Mouse (Mus musculus) lung, adult 2 months (tissue): ENCODE measurements around the gene Olfr655. TPM values are rescaled to one million over a fixed set of nuclear protein-coding genes. Genes with fewer than 3 reads are reported as not detected.

ENCODE experiments used
- DNase-seq: peaks from one replicate; pipeline ENCODE4 v3.0.0; 2022
- H3K4me1 ChIP-seq: fragments of 200-500 bp; 2 replicates; pipeline ENCODE4 v1.6.1; 2011; ENCODE audit warnings: low read length; ENCODE audit not compliant: control insufficient read depth, insufficient read depth
- H3K4me3 ChIP-seq: fragments of 200-500 bp; replicated peaks from 2 replicates; pipeline ENCODE3; 2011; ENCODE audit warnings: low read depth, mild to moderate bottlenecking, control low read depth, low read length; ENCODE audit errors: extremely low read depth
- CTCF ChIP-seq: fragments of 200-500 bp; IDR thresholded peaks from 2 replicates; pipeline ENCODE4 v1.5.1; 2011; ENCODE audit warnings: mild to moderate bottlenecking, low read length, control low read depth; ENCODE audit not compliant: insufficient read depth
- POLR2A ChIP-seq: fragments of 200-500 bp; IDR thresholded peaks from 2 replicates; pipeline ENCODE4 v1.6.1; 2011; ENCODE audit warnings: low read depth, mild to moderate bottlenecking, control low read depth, low read length, borderline replicate concordance; ENCODE audit errors: extremely low read depth
- WGBS: fragments of 180-500 bp; shearing (Covaris S2); methylation state at CpG from one replicate; pipeline ENCODE4 v1.1.7; 2018; 5-methylcytosine and 5-hydroxymethylcytosine counted together
- polyA plus RNA-seq: library from polyadenylated mRNA; depleted of rRNA; stranded (reverse); fragments of >200 nt; gene quantifications from 2 replicates; pipeline ENCODE4 v1.2.3, GENCODE M21; 2012; rRNA removed

Olfr655 gene
- polyA plus RNA-seq = not detected in 2 replicates

- no peak for DNase-seq
- no peak for TF ChIP-seq CTCF
- WGBS = 69% methylated on average over 2 of the region's 2 CpGs
- Histone ChIP-seq H3K4me1 (no peaks in the 10 kb centered on the region), H3K4me3 (no peak within 1 kb of the TSS)
Observed at GRCm38 (mm10) chr7:104601679-104602078, at the start of gene Olfr655. Gene Olfr655 (minus strand): TSS chr7:104601779.

DNA sequence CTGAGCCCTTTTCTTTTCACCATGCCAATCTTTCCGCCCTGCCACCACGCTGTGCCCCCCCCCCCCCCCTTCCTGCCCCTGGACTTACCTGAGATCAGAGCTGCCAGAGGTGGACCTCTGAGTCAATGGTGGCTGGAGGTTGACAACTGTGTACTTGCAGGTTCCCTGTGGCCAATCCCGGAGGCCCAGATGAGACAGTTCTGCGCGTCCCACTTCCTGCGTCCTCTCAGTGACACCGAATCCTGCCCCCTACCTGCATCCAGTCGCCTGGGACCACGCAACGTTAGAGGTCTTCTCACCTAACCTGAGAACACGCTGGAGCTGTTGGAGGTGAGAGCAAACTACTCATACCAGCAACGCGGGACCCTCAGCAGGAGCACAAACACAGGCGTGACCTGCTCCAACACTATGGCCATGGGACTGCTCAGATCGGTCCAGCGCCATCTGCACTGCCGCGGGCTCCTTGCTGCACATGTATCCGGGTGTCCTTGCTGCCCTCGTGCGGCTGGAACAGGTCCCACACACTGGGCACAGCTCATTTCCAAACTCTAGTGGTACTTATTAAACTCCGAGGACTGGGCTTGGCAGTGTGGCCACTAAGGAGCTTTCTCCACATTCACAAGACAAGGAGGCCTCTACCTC is 45.4 kb upstream of the Olfr655 start, which contains the start of gene Olfr658:
Gene Olfr658 (minus strand): TSS at position 465 of the 642 bp plus-strand sequence.
- WGBS = 22% methylated on average over 20 of the region's 22 CpGs
- H3K4me1 ChIP-seq = no peaks in the 10 kb centered on the region
- peak; percentile 4 for DNase-seq
- TF ChIP-seq POLR2A (no peak), CTCF (peak; percentile 28; the same call in 1 of the 2 replicates)
- peak within 1 kb of the TSS; percentile 17 for H3K4me3 ChIP-seq

DNA sequence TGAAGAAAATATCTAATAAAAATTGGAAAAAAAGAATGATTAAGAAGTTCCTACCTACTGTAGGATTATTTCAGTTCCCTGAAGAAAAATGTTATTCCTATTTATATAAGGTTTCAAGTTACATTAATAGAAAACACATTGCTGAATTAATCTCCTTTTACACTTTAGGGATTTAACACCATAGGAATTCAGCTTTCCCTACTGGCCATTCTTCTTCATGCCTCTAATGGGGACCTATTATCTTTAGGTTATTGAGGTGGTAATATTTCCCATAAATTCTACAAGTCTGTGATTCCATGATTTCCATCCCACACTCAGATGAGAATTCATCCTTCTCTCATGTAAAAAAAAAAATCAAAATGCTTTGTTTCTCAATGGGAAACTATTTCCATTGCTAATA is 22.9 kb upstream of the Olfr655 start, which contains the start of gene Olfr657:
Gene Olfr657 (plus strand): TSS at position 301 of the 400 bp plus-strand sequence.
- H3K4me1 ChIP-seq = no peaks in the 10 kb centered on the region
- DNase-seq = no peak
- TF ChIP-seq POLR2A (no peak), CTCF (no peak)
- H3K4me3 ChIP-seq = no peak within 1 kb of the TSS

DNA sequence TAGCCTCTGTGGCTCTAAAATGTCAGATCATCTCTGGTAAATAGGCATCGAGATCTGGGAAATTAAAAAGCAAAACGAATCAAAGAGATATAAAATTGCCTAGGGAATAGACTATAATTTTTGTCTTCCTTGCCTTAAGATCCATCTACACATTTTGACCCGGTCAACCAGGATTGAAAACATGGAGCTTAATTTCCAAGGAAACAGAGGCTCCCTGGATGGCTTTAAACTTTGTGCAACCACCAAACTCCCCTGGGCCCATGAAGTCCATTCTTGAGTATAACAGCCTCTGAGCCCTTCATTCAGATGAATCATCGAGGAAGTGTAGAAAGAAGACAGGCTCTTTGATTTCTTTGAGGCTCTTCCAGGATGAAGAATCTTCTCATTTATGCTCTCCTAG is 12.1 kb upstream of the Olfr655 start, which contains the start of gene Olfr656:
Gene Olfr656 (plus strand): TSS at position 301 of the 400 bp plus-strand sequence.
- no peak for DNase-seq
- Histone ChIP-seq H3K4me3 (no peak within 1 kb of the TSS), H3K4me1 (no peaks in the 10 kb centered on the region)
- TF ChIP-seq POLR2A = no peak
- no peak for TF ChIP-seq CTCF
- WGBS = 72% methylated on average over 4 of the region's 4 CpGs

- H3K4me3 ChIP-seq = no peak overlapping the region
- TF ChIP-seq CTCF (no peak), POLR2A (no peak)
- no peaks in the 10 kb centered on the region for H3K4me1 ChIP-seq
- no peak for DNase-seq
Observed at GRCm38 (mm10) chr7:104604727-104605126, 3.1 kb upstream of the Olfr655 start.

DNA sequence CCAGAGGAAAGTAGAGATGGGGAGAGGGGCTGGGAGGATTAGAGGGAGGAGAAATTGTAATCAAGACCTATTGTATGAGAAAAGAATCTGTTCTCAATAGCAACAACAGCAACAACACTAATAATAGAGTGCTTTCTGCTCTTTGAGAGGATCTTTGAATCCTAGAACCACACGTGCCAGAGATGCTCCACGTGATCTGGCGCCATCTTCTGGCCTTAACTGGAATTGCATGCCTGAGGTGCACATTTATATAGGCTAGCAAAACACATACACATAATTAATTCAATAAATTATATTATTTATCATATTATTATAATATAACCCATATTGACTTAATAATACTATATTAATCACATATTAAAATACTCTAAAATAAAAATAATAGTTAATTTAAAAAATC is 1.6 kb upstream of the Olfr655 start:
- Histone ChIP-seq H3K4me1 (no peaks in the 10 kb centered on the region), H3K4me3 (no peak overlapping the region)
- DNase-seq = peak; percentile 5
- 4% methylated on average over 3 of the region's 3 CpGs for WGBS
- no peak for TF ChIP-seq POLR2A
- TF ChIP-seq CTCF = peak; percentile 78

- WGBS = 74% methylated on average over 5 of the region's 5 CpGs
- no peaks in the 10 kb centered on the region for H3K4me1 ChIP-seq
- H3K4me3 ChIP-seq = no peak overlapping the region
- DNase-seq = no peak
- TF ChIP-seq POLR2A = no peak
- no peak for TF ChIP-seq CTCF
Observed at GRCm38 (mm10) chr7:104588274-104588673, 13.3 kb downstream of the Olfr655 start.

- H3K4me3 ChIP-seq = no peak within 1 kb of the TSS
- TF ChIP-seq CTCF = no peak
- TF ChIP-seq POLR2A = no peak
- WGBS = 75% methylated on average over 4 of the region's 4 CpGs
- no peaks in the 10 kb centered on the region for H3K4me1 ChIP-seq
- DNase-seq = no peak
Observed at GRCm38 (mm10) chr7:104586725-104587124, 14.9 kb downstream of the Olfr655 start, which contains the start of gene Olfr654. Gene Olfr654 (plus strand): TSS chr7:104587025.

GRCm38 (mm10) chr7:104581429-104581828 is 20.1 kb downstream of the Olfr655 start:
- Histone ChIP-seq H3K4me3 (no peak overlapping the region), H3K4me1 (no peaks in the 10 kb centered on the region)
- WGBS = 75% methylated on average over 4 of the region's 4 CpGs
- DNase-seq = no peak
- no peak for TF ChIP-seq CTCF
- TF ChIP-seq POLR2A = no peak

- 88% methylated on average over 4 of the region's 4 CpGs for WGBS
- TF ChIP-seq POLR2A (no peak), CTCF (no peak)
- Histone ChIP-seq H3K4me1 (no peaks in the 10 kb centered on the region), H3K4me3 (no peak overlapping the region)
- no peak for DNase-seq
Observed at GRCm38 (mm10) chr7:104580846-104581245, 20.7 kb downstream of the Olfr655 start.
